Mouse (Mus musculus) 3134 (cell line): ENCODE results near the gene F3.
A peak's percentile ranks its signal among the peaks of the same experiment; 100 is the strongest.
"Not testable (repeated sequence)": the region's sequence is repeated elsewhere in the genome, so short reads cannot be mapped to it uniquely, and the experiment has no call there.

ENCODE experiments used
- DNase-seq: peaks from one replicate; pipeline ENCODE4 v3.0.0-alpha.2; 2011; ENCODE audit warnings: low spot score; ENCODE audit not compliant: insufficient read length; ENCODE audit errors: extremely low read depth

The F3 gene

GRCm38 (mm10) chr3:121737453-121737852 lies 14.1 kb downstream of the F3 start:
- no peak for DNase-seq

GRCm38 (mm10) chr3:121737901-121738300 lies 14.6 kb downstream of the F3 start:
- DNase-seq, result no peak

- DNase-seq, result no peak
Measured at GRCm38 (mm10) chr3:121738742-121739342, 15.5 kb downstream of the F3 start.

GRCm38 (mm10) chr3:121739489-121740213 lies 16.3 kb downstream of the F3 start:
- no peak for DNase-seq

- DNase-seq, result not testable (repeated sequence)
Measured at GRCm38 (mm10) chr3:121741186-121741848, 18.0 kb downstream of the F3 start.

- DNase-seq, result not testable (repeated sequence)
Measured at GRCm38 (mm10) chr3:121754319-121755090, 31.2 kb downstream of the F3 start.

- no peak for DNase-seq
Measured at GRCm38 (mm10) chr3:121755152-121755551, 31.8 kb downstream of the F3 start.

- DNase-seq, result no peak
Measured at GRCm38 (mm10) chr3:121758373-121758772, 35.0 kb downstream of the F3 start.

- DNase-seq, result no peak
Measured at GRCm38 (mm10) chr3:121762056-121762852, 38.9 kb downstream of the F3 start.

GRCm38 (mm10) chr3:121766048-121766447 lies 42.7 kb downstream of the F3 start:
- DNase-seq, result no peak

- no peak for DNase-seq
Measured at GRCm38 (mm10) chr3:121766818-121767217, 43.5 kb downstream of the F3 start.

- peak; percentile 12 for DNase-seq
Measured at GRCm38 (mm10) chr3:121768770-121769169, 45.4 kb downstream of the F3 start.

GRCm38 (mm10) chr3:121773336-121773735 lies 50.0 kb downstream of the F3 start:
- DNase-seq, result not testable (repeated sequence)

- peak; percentile 14 for DNase-seq
Measured at GRCm38 (mm10) chr3:121777943-121778342, 54.6 kb downstream of the F3 start.

GRCm38 (mm10) chr3:121783020-121783419 lies 59.7 kb downstream of the F3 start:
- no peak for DNase-seq
